Mouse (Mus musculus) hindbrain, embryonic 11.5 days (tissue): Measurements from ENCODE around the gene Sp7. TPM values are rescaled to one million over a fixed set of nuclear protein-coding genes. Genes with fewer than 3 reads are reported as not detected.

ENCODE experiments used
- ATAC-seq: fragments of 200-750 bp; cut with Nextera tagmentation; 2 replicates; pipeline ENCODE4 v1.8.0; 2017; ENCODE audit warnings: mild to moderate bottlenecking, moderate TSS enrichment, moderate library complexity; ENCODE audit not compliant: low FRiP score
- DNase-seq: peaks from one replicate; pipeline ENCODE4 v3.0.0-alpha.2; 2015; ENCODE audit warnings: low spot score
- H3K27ac ChIP-seq: fragments of 300-500 bp; sonication (generic); 2 replicates; pipeline ENCODE4 v1.5.1; 2014; ENCODE audit warnings: mild to moderate bottlenecking, low read depth, low read length
- H3K27me3 ChIP-seq: fragments of 300-500 bp; sonication (generic); 2 replicates; pipeline ENCODE4 v1.6.1; 2014; ENCODE audit warnings: mild to moderate bottlenecking, low read length, moderate library complexity, mixed read lengths; ENCODE audit not compliant: control insufficient read depth, insufficient read depth
- H3K36me3 ChIP-seq: fragments of 300-500 bp; sonication (generic); 2 replicates; pipeline ENCODE4 v1.6.1; 2014; ENCODE audit warnings: mild to moderate bottlenecking, low read length, moderate library complexity, mixed read lengths; ENCODE audit not compliant: control insufficient read depth, insufficient read depth
- H3K4me1 ChIP-seq: fragments of 300-500 bp; sonication (generic); replicated peaks from 2 replicates; pipeline ENCODE4 v1.6.1; 2014; ENCODE audit warnings: low read length, mixed read lengths; ENCODE audit not compliant: control insufficient read depth, insufficient read depth
- H3K4me2 ChIP-seq: fragments of 300-500 bp; sonication (generic); replicated peaks from 2 replicates; pipeline ENCODE4 v1.6.1; 2014; ENCODE audit warnings: mild to moderate bottlenecking, low read depth, low read length
- H3K4me3 ChIP-seq: fragments of 300-500 bp; sonication (generic); 2 replicates; pipeline ENCODE4 v1.5.1; 2014; ENCODE audit warnings: low read depth, low read length
- H3K9ac ChIP-seq: fragments of 300-500 bp; sonication (generic); 2 replicates; pipeline ENCODE4 v1.6.1; 2014; ENCODE audit warnings: low read depth, low read length
- H3K9me3 ChIP-seq: fragments of 300-500 bp; sonication (generic); 2 replicates; pipeline ENCODE4 v1.6.1; 2016; ENCODE audit warnings: low read length; ENCODE audit not compliant: control insufficient read depth
- WGBS: fragments of 180-500 bp; shearing (Covaris S2); extraction: QIAGEN DNeasy Blood & Tissue Kit; methylation state at CpG from one replicate; pipeline ENCODE4 v1.1.7; 2014; 5-methylcytosine and 5-hydroxymethylcytosine counted together
- polyA plus RNA-seq: library from polyadenylated mRNA; unstranded; fragments of >200 nt; fragmentation: Nextera tagmentation; extraction: Ambion mirVana; gene quantifications from 2 replicates; pipeline ENCODE4 v1.2.1, GENCODE M21; 2014

The Sp7 gene
- 0.73 and 0.99 TPM in 2 replicates for polyA plus RNA-seq

- Histone ChIP-seq H3K9ac (peak within 1 kb of the TSS; percentile 52), H3K4me1 (peaks cover 9% of the 10 kb centered on the region), H3K36me3 (no peaks in the 10 kb centered on the region), H3K27me3 (peaks cover 2% of the 10 kb centered on the region; the same call in 1 of the 2 replicates), H3K4me3 (peak within 1 kb of the TSS; percentile 21), H3K4me2 (peak within 1 kb of the TSS; percentile 44), H3K9me3 (no peaks in the 10 kb centered on the region), H3K27ac (no peak within 1 kb of the TSS)
- WGBS = 6% methylated on average over 15 of the region's 15 CpGs
- DNase-seq (peak; percentile 49), ATAC-seq (no peak)
These were observed at the start of gene Sp7 for GRCm38 (mm10) chr15:102366733-102367344. Sp7 (minus strand) TSS chr15:102367182.

- H3K27me3 ChIP-seq = no peaks in the 10 kb centered on the region
- peaks cover 23% of the 10 kb centered on the region for H3K36me3 ChIP-seq
- ATAC-seq (no peak), DNase-seq (no peak)
- H3K9ac ChIP-seq = no peak overlapping the region
- no peak overlapping the region for H3K27ac ChIP-seq
- no peak overlapping the region for H3K4me3 ChIP-seq
- no peak overlapping the region for H3K4me2 ChIP-seq
- no peaks in the 10 kb centered on the region for H3K9me3 ChIP-seq
- H3K4me1 ChIP-seq = no peaks in the 10 kb centered on the region
These were observed 46.7 kb upstream of the Sp7 start for GRCm38 (mm10) chr15:102413687-102414086.

- H3K4me1 ChIP-seq = 0 out of 2 replicates have a peak, but pooled peaks cover 2% of the 10 kb centered on the region
- H3K4me2 ChIP-seq = no peak overlapping the region
- no peaks in the 10 kb centered on the region for H3K9me3 ChIP-seq
- WGBS = 95% methylated on average over 1 of the region's 1 CpGs
- H3K27ac ChIP-seq = no peak overlapping the region
- H3K27me3 ChIP-seq = no peaks in the 10 kb centered on the region
- no peak overlapping the region for H3K4me3 ChIP-seq
- no peak for ATAC-seq
- no peak overlapping the region for H3K9ac ChIP-seq
- peaks cover 27% of the 10 kb centered on the region for H3K36me3 ChIP-seq
- no peak for DNase-seq
These were observed 44.1 kb upstream of the Sp7 start for GRCm38 (mm10) chr15:102411077-102411476.

- peaks cover 27% of the 10 kb centered on the region for H3K36me3 ChIP-seq
- ATAC-seq (no peak), DNase-seq (no peak)
- no peak overlapping the region for H3K27ac ChIP-seq
- 0 out of 2 replicates have a peak, but pooled peaks cover 2% of the 10 kb centered on the region for H3K4me1 ChIP-seq
- 93% methylated on average over 3 of the region's 3 CpGs for WGBS
- H3K9me3 ChIP-seq = no peaks in the 10 kb centered on the region
- no peak overlapping the region for H3K9ac ChIP-seq
- no peak overlapping the region for H3K4me3 ChIP-seq
- H3K27me3 ChIP-seq = no peaks in the 10 kb centered on the region
- H3K4me2 ChIP-seq = peak overlapping the region; percentile 11; the same call in 1 of the 2 replicates
These were observed 42.3 kb upstream of the Sp7 start for GRCm38 (mm10) chr15:102409286-102409685.

GRCm38 (mm10) chr15:102408558-102409130 lies 41.7 kb upstream of the Sp7 start:
- Histone ChIP-seq H3K27me3 (no peaks in the 10 kb centered on the region), H3K4me2 (no peak overlapping the region), H3K9ac (no peak overlapping the region), H3K9me3 (no peaks in the 10 kb centered on the region), H3K4me3 (no peak overlapping the region), H3K27ac (no peak overlapping the region), H3K4me1 (0 out of 2 replicates have a peak, but pooled peaks cover 2% of the 10 kb centered on the region), H3K36me3 (peaks cover 27% of the 10 kb centered on the region)
- 85% methylated on average over 2 of the region's 2 CpGs for WGBS
- ATAC-seq = no peak
- DNase-seq = no peak

GRCm38 (mm10) chr15:102407681-102408557 lies 40.9 kb upstream of the Sp7 start:
- Histone ChIP-seq H3K4me3 (no peak overlapping the region; the same call in 1 of the 2 replicates), H3K9me3 (no peaks in the 10 kb centered on the region), H3K27me3 (no peaks in the 10 kb centered on the region), H3K4me2 (no peak overlapping the region), H3K4me1 (0 out of 2 replicates have a peak, but pooled peaks cover 2% of the 10 kb centered on the region), H3K9ac (no peak overlapping the region), H3K36me3 (peaks cover 25% of the 10 kb centered on the region), H3K27ac (no peak overlapping the region)
- DNase-seq = no peak
- 97% methylated on average over 10 of the region's 10 CpGs for WGBS
- no peak for ATAC-seq

- DNase-seq (no peak), ATAC-seq (no peak)
- no peaks in the 10 kb centered on the region for H3K9me3 ChIP-seq
- H3K27me3 ChIP-seq = no peaks in the 10 kb centered on the region
- H3K4me2 ChIP-seq = peak overlapping the region; percentile 33
- H3K36me3 ChIP-seq = peaks cover 25% of the 10 kb centered on the region
- peak overlapping the region; percentile 94 for H3K9ac ChIP-seq
- H3K4me3 ChIP-seq = peak overlapping the region; percentile 91
- peak overlapping the region; percentile 94 for H3K27ac ChIP-seq
- H3K4me1 ChIP-seq = 0 out of 2 replicates have a peak, but pooled peaks cover 2% of the 10 kb centered on the region
- WGBS = 43% methylated on average over 2 of the region's 3 CpGs
These were observed 40.1 kb upstream of the Sp7 start for GRCm38 (mm10) chr15:102406912-102407580.

GRCm38 (mm10) chr15:102406196-102406911 lies 39.4 kb upstream of the Sp7 start:
- Histone ChIP-seq H3K4me2 (peak overlapping the region; percentile 33), H3K4me3 (peak overlapping the region; percentile 91), H3K9ac (peak overlapping the region; percentile 94), H3K9me3 (no peaks in the 10 kb centered on the region), H3K27me3 (no peaks in the 10 kb centered on the region), H3K36me3 (peaks cover 25% of the 10 kb centered on the region), H3K27ac (peak overlapping the region; percentile 94), H3K4me1 (0 out of 2 replicates have a peak, but pooled peaks cover 2% of the 10 kb centered on the region)
- 1% methylated on average over 28 of the region's 69 CpGs for WGBS
- ATAC-seq = peak; percentile 2; the same call in 1 of the 2 replicates
- peak; percentile 70 for DNase-seq
